Mouse (Mus musculus) embryonic facial prominence, embryonic 11.5 days (tissue): ENCODE measurements around the gene Snd1. TPM values are rescaled to one million over a fixed set of nuclear protein-coding genes. Genes with fewer than 3 reads are reported as not detected.

Source experiments
- ATAC-seq: fragments of 200-750 bp; cut with Nextera tagmentation; replicated peaks from 2 replicates; pipeline ENCODE4 v1.8.0; 2017; ENCODE audit warnings: low read depth; ENCODE audit not compliant: insufficient number of reproducible peaks, low FRiP score, low TSS enrichment
- DNase-seq: peaks from one replicate; pipeline ENCODE4 v3.0.0-alpha.2; 2015; ENCODE audit warnings: low spot score
- H3K27ac ChIP-seq: fragments of 300-500 bp; sonication (generic); replicated peaks from 2 replicates; pipeline ENCODE4 v1.5.1; 2014; ENCODE audit warnings: mild to moderate bottlenecking, low read depth, low read length, control low read depth
- H3K27me3 ChIP-seq: fragments of 300-500 bp; sonication (generic); 2 replicates; pipeline ENCODE4 v1.6.1; 2014; ENCODE audit warnings: mild to moderate bottlenecking, low read length, moderate library complexity, mixed read lengths; ENCODE audit not compliant: control insufficient read depth, insufficient read depth
- H3K36me3 ChIP-seq: fragments of 300-500 bp; sonication (generic); replicated peaks from 2 replicates; pipeline ENCODE4 v1.6.1; 2014; ENCODE audit warnings: low read depth, mild to moderate bottlenecking, low read length, moderate library complexity, mixed read lengths; ENCODE audit not compliant: control insufficient read depth, insufficient read depth
- H3K4me1 ChIP-seq: fragments of 300-500 bp; sonication (generic); 2 replicates; pipeline ENCODE4 v1.6.1; 2014; ENCODE audit warnings: low read length, mixed read lengths; ENCODE audit not compliant: control insufficient read depth, insufficient read depth
- H3K4me2 ChIP-seq: fragments of 300-500 bp; sonication (generic); 2 replicates; pipeline ENCODE4 v1.6.1; 2014; ENCODE audit warnings: low read depth, mild to moderate bottlenecking, control low read depth, low read length, moderate library complexity
- H3K4me3 ChIP-seq: fragments of 300-500 bp; sonication (generic); 2 replicates; pipeline ENCODE4 v1.5.1; 2014; ENCODE audit warnings: low read depth, low read length, control low read depth
- H3K9ac ChIP-seq: fragments of 300-500 bp; sonication (generic); replicated peaks from 2 replicates; pipeline ENCODE4 v1.6.1; 2014; ENCODE audit warnings: mild to moderate bottlenecking, control low read depth, low read length
- H3K9me3 ChIP-seq: fragments of 300-500 bp; sonication (generic); replicated peaks from 2 replicates; pipeline ENCODE4 v1.6.1; 2016; ENCODE audit warnings: mild to moderate bottlenecking, low read length, inconsistent platforms, mixed read lengths; ENCODE audit not compliant: control insufficient read depth
- WGBS: fragments of 180-500 bp; shearing (Covaris S2); extraction: QIAGEN DNeasy Blood & Tissue Kit; methylation state at CpG from one replicate; pipeline ENCODE4 v1.1.7; 2014; 5-methylcytosine and 5-hydroxymethylcytosine counted together
- polyA plus RNA-seq: library from polyadenylated mRNA; unstranded; fragments of >200 nt; fragmentation: Nextera tagmentation; extraction: Ambion mirVana; gene quantifications from 2 replicates; pipeline ENCODE4 v1.2.1, GENCODE M21; 2014

Gene Snd1
- polyA plus RNA-seq, 1 experiment from 2014 or later, result 92.6 TPM

DNA sequence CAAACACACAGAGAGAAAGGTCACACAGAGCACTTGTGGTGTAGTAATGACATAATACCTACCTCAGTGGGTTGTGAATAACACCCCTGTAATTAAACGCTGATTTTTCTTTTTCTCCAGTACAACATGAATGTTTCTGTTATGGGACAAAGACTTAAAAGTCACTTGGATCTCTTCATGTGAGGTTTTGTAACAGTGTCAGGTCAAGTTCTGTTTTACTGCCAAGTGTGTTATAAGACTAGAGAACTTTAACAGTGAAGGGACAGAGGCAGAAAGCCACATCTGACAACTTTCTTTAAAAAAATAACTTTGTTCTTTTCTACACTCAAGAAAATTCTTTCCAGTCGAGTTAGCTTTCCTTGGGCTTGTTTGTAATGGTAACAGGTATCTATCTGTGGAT, 97.0 kb downstream of the Snd1 start:
- Histone ChIP-seq H3K4me2 (no peak overlapping the region), H3K36me3 (no peaks in the 10 kb centered on the region), H3K9me3 (no peaks in the 10 kb centered on the region), H3K27ac (no peak overlapping the region), H3K4me1 (no peaks in the 10 kb centered on the region), H3K9ac (no peak overlapping the region), H3K4me3 (no peak overlapping the region), H3K27me3 (no peaks in the 10 kb centered on the region)
- DNase-seq (no peak), ATAC-seq (no peak)
- 75% methylated on average over 2 of the region's 2 CpGs for whole genome bisulfite sequencing

- H3K27me3 ChIP-seq, result no peaks in the 10 kb centered on the region
- no peaks in the 10 kb centered on the region for H3K9me3 ChIP-seq
- no peak overlapping the region for H3K4me3 ChIP-seq
- DNase-seq, result peak; percentile 16
- no peaks in the 10 kb centered on the region for H3K4me1 ChIP-seq
- ATAC-seq, result 0 out of 2 replicates have a peak, but pooled peaks have one; percentile 52
- H3K27ac ChIP-seq, result no peak overlapping the region
- H3K4me2 ChIP-seq, result no peak overlapping the region
- WGBS, result 68% methylated on average over 11 of the region's 11 CpGs
- H3K9ac ChIP-seq, result no peak overlapping the region
- no peaks in the 10 kb centered on the region for H3K36me3 ChIP-seq
These were observed 98.2 kb downstream of the Snd1 start for GRCm38 (mm10) chr6:28572991-28573759.

DNA sequence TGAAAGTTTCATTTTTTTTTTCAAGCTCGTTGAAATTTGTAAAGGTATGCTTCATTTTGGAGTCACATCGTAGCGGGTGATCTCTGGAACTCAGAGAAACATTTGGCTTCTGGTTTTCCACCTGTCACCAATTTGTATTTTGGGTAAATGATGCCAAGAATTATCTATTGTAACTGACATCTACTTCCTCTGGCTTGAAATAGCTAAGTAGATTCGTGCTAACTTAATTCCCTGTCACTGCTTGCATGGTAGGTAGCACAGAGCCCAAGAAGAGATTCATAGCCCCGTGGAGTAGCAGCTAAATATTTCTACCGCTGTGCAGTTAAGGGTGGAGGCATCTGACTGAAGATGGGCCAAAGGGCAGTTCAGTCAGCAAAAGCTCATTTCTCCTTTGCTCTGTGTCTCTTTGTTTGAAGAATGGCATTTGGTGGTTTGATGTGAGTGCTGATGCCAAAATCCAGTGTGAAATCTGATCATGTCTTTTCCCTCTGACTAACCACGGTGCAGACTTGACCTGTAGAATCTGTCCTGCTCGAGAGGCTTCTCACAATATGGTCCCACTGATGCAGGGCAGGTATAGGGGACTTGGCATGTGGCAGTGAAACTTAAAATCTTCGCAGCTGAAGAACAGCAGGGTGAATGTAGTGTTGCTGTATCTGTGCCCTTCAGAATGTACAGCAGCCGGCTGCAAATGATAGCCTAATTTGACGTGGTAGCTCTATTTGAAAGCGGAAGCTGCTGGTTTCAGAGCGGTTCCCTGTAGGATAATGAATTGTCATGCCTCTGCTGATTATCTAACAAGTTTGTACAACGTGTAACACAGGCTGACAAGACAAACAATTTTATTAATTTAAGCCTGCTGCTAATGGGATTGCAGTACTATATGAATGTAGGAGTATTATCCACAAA, 101.7 kb downstream of the Snd1 start:
- Histone ChIP-seq H3K9ac (no peak overlapping the region), H3K36me3 (no peaks in the 10 kb centered on the region), H3K27ac (no peak overlapping the region), H3K9me3 (no peaks in the 10 kb centered on the region), H3K4me2 (no peak overlapping the region), H3K4me1 (no peaks in the 10 kb centered on the region), H3K27me3 (no peaks in the 10 kb centered on the region), H3K4me3 (no peak overlapping the region)
- no peak for DNase-seq
- ATAC-seq, result no peak
- WGBS, result 68% methylated on average over 14 of the region's 14 CpGs

- Histone ChIP-seq H3K27me3 (no peaks in the 10 kb centered on the region), H3K4me3 (no peak overlapping the region), H3K36me3 (no peaks in the 10 kb centered on the region), H3K9ac (no peak overlapping the region), H3K27ac (no peak overlapping the region), H3K4me1 (no peaks in the 10 kb centered on the region), H3K9me3 (no peaks in the 10 kb centered on the region), H3K4me2 (no peak overlapping the region)
- ATAC-seq (no peak), DNase-seq (no peak)
- WGBS, result 94% methylated on average over 3 of the region's 3 CpGs
These were observed 107.9 kb downstream of the Snd1 start for GRCm38 (mm10) chr6:28582847-28583246.

DNA sequence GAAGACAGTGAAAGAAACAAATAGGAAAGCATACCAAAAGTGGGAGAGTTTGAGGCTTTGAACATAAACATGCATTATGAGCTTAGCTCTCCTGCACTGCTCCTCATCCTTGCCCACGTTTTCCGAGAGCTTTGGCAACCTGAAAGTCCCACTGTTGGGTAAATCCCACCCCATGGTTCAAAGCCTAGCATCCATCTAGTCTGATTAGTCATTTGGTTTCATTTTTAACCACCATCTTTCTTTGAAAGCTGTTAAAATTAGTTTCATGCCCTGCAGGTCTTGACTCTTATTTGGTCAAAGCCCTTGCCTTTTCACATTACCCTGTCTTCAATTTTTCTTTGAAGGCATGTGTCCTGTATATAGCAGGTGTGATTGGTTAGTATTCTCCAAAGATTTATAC, 108.5 kb downstream of the Snd1 start:
- H3K27me3 ChIP-seq, result no peaks in the 10 kb centered on the region
- H3K27ac ChIP-seq, result no peak overlapping the region
- H3K9me3 ChIP-seq, result no peaks in the 10 kb centered on the region
- H3K4me2 ChIP-seq, result no peak overlapping the region
- H3K36me3 ChIP-seq, result no peaks in the 10 kb centered on the region
- no peak overlapping the region for H3K4me3 ChIP-seq
- DNase-seq (no peak), ATAC-seq (no peak)
- H3K4me1 ChIP-seq, result no peaks in the 10 kb centered on the region
- WGBS, result 90% methylated on average over 2 of the region's 2 CpGs
- no peak overlapping the region for H3K9ac ChIP-seq

GRCm38 (mm10) chr6:28586806-28587205, 111.9 kb downstream of the Snd1 start:
- no peaks in the 10 kb centered on the region for H3K36me3 ChIP-seq
- no peaks in the 10 kb centered on the region for H3K9me3 ChIP-seq
- ATAC-seq (no peak), DNase-seq (no peak)
- no peak overlapping the region for H3K27ac ChIP-seq
- WGBS, result 80% methylated on average over 3 of the region's 3 CpGs
- H3K27me3 ChIP-seq, result no peaks in the 10 kb centered on the region
- no peak overlapping the region for H3K4me2 ChIP-seq
- no peaks in the 10 kb centered on the region for H3K4me1 ChIP-seq
- no peak overlapping the region for H3K9ac ChIP-seq
- no peak overlapping the region for H3K4me3 ChIP-seq

GRCm38 (mm10) chr6:28588494-28589171, 113.7 kb downstream of the Snd1 start:
- no peak for ATAC-seq
- no peak overlapping the region for H3K27ac ChIP-seq
- WGBS, result 87% methylated on average over 5 of the region's 5 CpGs

More at GRCm38 (mm10) chr6:28588494-28589171, 113.7 kb downstream of the Snd1 start:
- no peaks in the 10 kb centered on the region for H3K27me3 ChIP-seq
- H3K9me3 ChIP-seq, result no peaks in the 10 kb centered on the region
- no peak overlapping the region for H3K9ac ChIP-seq
- DNase-seq, result no peak
- H3K4me1 ChIP-seq, result no peaks in the 10 kb centered on the region
- no peak overlapping the region for H3K4me3 ChIP-seq
- no peaks in the 10 kb centered on the region for H3K36me3 ChIP-seq
- H3K4me2 ChIP-seq, result no peak overlapping the region
